Mouse (Mus musculus) erythroblast, embryonic 14.5 days (primary cell): ENCODE results near the gene Aldh5a1.

Source experiments
- GATA1 ChIP-seq: IDR thresholded peaks from 2 replicates; pipeline ENCODE4 v1.6.1; 2012; ENCODE audit warnings: low read length, inconsistent platforms, mixed read lengths
- TAL1 ChIP-seq: IDR thresholded peaks from 3 replicates; pipeline ENCODE4 v1.6.1; 2012; ENCODE audit warnings: low read length, inconsistent platforms, mixed read lengths

GRCm38 (mm10) chr13:24867789-24868188 lies 69.7 kb downstream of the Aldh5a1 start:
- TF ChIP-seq GATA1 (no peak), TAL1 (no peak)
